Mouse (Mus musculus) hindbrain, embryonic 10.5 days (tissue): ENCODE data around the gene Pzp. TPM values are rescaled to one million over a fixed set of nuclear protein-coding genes. Genes with fewer than 3 reads are reported as not detected.

Experiments used
- DNase-seq: peaks from one replicate; pipeline ENCODE4 v3.0.0-alpha.2; 2017; ENCODE audit warnings: low spot score
- H3K27ac ChIP-seq: fragments of 300-500 bp; sonication (generic); 2 replicates; pipeline ENCODE4 v1.5.1; 2016; ENCODE audit warnings: mild to moderate bottlenecking, moderate library complexity
- H3K27me3 ChIP-seq: fragments of 300-500 bp; sonication (generic); 2 replicates; pipeline ENCODE4 v1.6.1; 2016; ENCODE audit warnings: mild to moderate bottlenecking; ENCODE audit not compliant: poor library complexity, insufficient read depth, severe bottlenecking
- H3K36me3 ChIP-seq: fragments of 300-500 bp; sonication (generic); 2 replicates; pipeline ENCODE4 v1.6.1; 2016; ENCODE audit warnings: mild to moderate bottlenecking, moderate library complexity
- H3K4me1 ChIP-seq: fragments of 300-500 bp; sonication (generic); replicated peaks from 2 replicates; pipeline ENCODE4 v1.6.1; 2016; ENCODE audit warnings: mild to moderate bottlenecking
- H3K4me3 ChIP-seq: fragments of 300-500 bp; sonication (generic); 2 replicates; pipeline ENCODE4 v1.5.1; 2016; ENCODE audit warnings: mild to moderate bottlenecking, moderate library complexity
- H3K9me3 ChIP-seq: fragments of 300-500 bp; sonication (generic); 2 replicates; pipeline ENCODE4 v1.6.1; 2016; ENCODE audit warnings: mild to moderate bottlenecking, moderate library complexity
- WGBS: fragments of 180-500 bp; shearing (Covaris S2); methylation state at CpG from one replicate; pipeline ENCODE4 v1.1.7; 2016; 5-methylcytosine and 5-hydroxymethylcytosine counted together
- polyA plus RNA-seq: library from polyadenylated mRNA; unstranded; fragments of >200 nt; fragmentation: Nextera tagmentation; extraction: Ambion mirVana; gene quantifications from 2 replicates; pipeline ENCODE4 v1.2.1, GENCODE M21; 2016

Gene Pzp
- polyA plus RNA-seq, 1 experiment from 2014 or later: not detected

DNA sequence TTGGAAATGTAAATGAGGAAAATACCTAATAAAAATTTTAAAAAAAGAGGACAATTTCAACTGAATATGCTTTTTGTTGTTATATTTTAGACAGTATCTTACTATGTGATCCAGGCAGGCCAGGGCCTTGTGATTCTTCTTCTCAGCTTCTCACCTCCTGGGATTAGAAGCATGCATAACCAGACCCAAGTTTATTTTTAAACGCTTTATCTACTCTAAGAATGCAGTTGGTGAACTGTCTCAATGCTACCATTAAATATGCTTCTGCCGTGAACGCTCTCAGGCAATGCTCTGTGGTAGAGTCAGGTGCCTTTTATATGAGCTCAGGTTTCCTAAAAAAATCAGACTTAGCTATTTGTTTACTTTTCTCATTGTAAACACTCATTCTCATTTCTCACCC, 3.2 kb downstream of the Pzp start:
- Histone ChIP-seq H3K4me3 (no peak overlapping the region), H3K9me3 (no peaks in the 10 kb centered on the region), H3K4me1 (no peaks in the 10 kb centered on the region), H3K27ac (no peak overlapping the region), H3K36me3 (no peaks in the 10 kb centered on the region), H3K27me3 (no peaks in the 10 kb centered on the region)
- 94% methylated on average over 3 of the region's 3 CpGs for WGBS
- no peak for DNase-seq

DNA sequence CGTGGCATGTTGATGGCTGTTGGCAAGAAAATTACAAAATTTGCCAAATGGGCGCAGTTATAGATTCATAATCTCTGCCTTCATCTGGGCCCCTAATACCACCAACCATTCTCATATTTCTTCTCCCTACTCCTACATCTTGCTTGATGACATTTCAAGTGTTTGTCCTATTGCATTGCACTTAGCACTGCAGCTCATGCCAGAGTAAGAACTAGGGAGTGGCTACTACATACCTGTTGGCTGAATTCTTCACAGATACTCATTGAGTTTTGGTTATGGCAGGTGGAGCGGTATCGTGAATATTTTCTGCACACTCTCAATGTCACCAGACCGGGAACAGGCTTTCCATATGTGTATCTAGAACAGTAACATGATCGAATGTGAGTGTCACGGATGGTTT, 7.4 kb downstream of the Pzp start:
- no peak for DNase-seq
- Histone ChIP-seq H3K4me3 (no peak overlapping the region), H3K9me3 (no peaks in the 10 kb centered on the region), H3K27me3 (no peaks in the 10 kb centered on the region), H3K4me1 (no peaks in the 10 kb centered on the region), H3K36me3 (no peaks in the 10 kb centered on the region), H3K27ac (no peak overlapping the region)
- WGBS: 91% methylated on average over 7 of the region's 7 CpGs

DNA sequence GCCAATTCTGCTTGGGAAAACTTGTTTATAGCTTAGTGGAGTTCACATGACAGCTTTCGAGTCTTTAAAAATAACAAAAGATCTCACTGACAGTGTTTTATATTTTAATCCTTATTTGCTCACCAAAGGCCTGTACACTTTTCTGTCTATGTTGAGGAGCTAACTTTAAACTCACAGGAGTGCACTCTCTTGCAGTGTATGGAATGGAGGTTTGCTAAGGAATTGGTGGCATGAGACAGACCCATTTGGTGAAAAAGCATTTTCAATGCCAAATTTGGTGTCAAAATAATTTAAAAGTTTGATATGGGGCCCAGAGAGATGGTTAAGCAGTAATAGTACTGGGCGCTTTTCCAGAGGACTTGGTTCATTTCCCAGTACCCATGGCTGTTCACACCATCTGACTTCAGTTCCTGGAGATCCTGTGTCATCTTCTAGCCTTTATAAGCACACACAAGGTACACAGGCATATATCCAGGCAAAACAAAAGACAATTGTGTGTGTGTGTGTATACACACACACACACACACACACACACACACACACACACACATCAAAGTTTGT, 20.8 kb downstream of the Pzp start:
- H3K36me3 ChIP-seq: no peaks in the 10 kb centered on the region
- 90% methylated on average over 2 of the region's 2 CpGs for WGBS

DNA sequence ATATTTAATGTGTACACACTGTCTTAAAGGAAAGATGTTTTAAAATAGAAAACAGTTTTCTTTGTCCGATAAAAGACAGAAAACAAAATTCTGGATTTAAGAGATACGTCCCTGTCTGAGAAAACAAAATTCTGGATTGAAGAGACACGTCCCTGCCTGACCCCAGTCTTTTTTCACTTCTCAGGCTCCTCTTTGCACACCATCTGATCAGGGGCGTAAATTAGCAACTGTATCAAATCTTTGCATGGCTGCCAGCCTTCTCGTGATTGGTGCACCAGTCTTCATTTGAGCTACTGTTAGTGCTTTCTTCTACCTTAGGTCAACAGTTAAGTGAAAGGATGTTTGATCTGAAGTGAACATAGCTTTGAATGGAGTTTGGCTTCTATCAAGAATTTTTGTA, 21.8 kb downstream of the Pzp start:
- H3K9me3 ChIP-seq: no peaks in the 10 kb centered on the region
- DNase-seq: no peak
- no peaks in the 10 kb centered on the region for H3K27me3 ChIP-seq
- H3K4me1 ChIP-seq: no peaks in the 10 kb centered on the region
- H3K36me3 ChIP-seq: no peaks in the 10 kb centered on the region
- H3K27ac ChIP-seq: no peak overlapping the region
- 83% methylated on average over 5 of the region's 5 CpGs for WGBS
- H3K4me3 ChIP-seq: no peak overlapping the region

More for the DNA sequence above, 20.8 kb downstream of the Pzp start:
- Histone ChIP-seq H3K27ac (no peak overlapping the region), H3K27me3 (no peaks in the 10 kb centered on the region), H3K9me3 (no peaks in the 10 kb centered on the region), H3K4me1 (no peaks in the 10 kb centered on the region), H3K4me3 (no peak overlapping the region)
- DNase-seq: no peak

DNA sequence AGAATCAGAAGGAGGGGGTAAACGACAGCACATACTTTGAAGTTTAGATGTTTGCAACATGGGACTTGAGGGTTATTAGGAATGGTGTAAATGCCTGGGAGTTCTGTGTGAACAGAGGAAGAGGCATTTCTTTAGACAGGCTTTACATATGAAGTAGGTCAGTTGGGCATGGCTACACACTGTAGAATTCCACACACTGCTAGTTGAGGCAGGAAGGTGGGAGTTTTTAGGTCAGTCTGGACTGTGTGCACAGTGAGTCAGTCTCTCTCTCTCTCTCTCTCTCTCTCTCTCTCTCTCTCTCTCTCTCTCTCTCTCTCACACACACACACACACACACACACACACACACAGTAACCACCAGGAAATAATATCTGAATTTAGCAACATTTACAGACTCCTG, 31.2 kb downstream of the Pzp start:
- Histone ChIP-seq H3K27ac (no peak overlapping the region), H3K9me3 (no peaks in the 10 kb centered on the region), H3K27me3 (no peaks in the 10 kb centered on the region), H3K4me3 (no peak overlapping the region), H3K36me3 (no peaks in the 10 kb centered on the region), H3K4me1 (no peaks in the 10 kb centered on the region)
- 71% methylated on average over 1 of the region's 1 CpGs for WGBS
- no peak for DNase-seq

DNA sequence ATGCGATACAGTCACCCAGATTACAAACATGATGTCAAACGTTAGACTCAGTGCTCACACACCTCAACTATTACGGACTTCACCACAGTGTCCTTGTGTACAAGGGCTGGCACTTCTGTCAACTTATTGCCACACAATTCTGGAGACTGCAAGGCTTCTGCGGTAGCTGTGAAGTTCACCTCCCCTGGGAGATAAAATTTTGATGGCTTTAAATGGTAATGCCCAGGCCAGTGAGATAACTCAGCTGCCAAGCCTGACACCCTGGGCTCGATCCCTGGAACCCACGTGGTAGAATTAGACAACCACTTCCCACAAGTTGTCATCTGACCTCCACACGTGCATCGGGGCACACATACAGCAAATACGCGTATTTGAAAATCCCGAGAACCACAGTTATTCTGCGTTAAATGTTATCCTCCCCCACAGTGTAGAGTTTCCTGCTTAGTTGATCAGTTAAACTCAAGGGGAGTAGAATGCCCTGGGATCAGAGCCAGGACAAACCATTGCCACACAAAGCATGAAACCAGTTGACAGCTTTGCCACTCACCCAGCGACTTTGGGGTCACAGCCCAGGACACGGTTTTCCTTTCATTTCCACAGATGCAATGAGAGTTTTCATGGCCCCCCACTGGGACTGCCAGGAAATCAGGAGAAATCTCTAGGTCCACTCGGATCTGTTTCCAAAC, 31.7 kb downstream of the Pzp start:
- WGBS: 78% methylated on average over 15 of the region's 15 CpGs
- Histone ChIP-seq H3K4me1 (no peaks in the 10 kb centered on the region), H3K4me3 (no peak overlapping the region), H3K9me3 (no peaks in the 10 kb centered on the region), H3K27ac (no peak overlapping the region), H3K27me3 (no peaks in the 10 kb centered on the region), H3K36me3 (no peaks in the 10 kb centered on the region)
- no peak for DNase-seq

DNA sequence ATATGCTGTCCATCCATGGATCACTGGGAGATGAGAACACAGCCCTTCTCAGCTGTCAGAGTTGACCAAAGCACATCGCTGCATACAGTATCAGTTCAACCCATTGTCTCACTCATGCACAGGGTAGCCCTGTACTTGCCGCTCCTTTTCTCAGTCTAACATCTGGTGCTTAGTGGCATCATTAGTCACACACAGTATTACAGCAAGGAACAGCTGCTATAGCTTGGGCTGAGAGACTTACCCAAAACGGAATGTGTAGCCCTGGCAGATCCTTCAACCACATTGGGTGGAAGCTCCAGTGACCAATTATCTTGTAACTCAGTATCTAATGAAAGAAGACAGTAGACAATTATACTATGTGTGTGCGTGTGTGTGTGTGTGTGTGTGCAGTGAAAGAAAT, 34.6 kb downstream of the Pzp start:
- H3K9me3 ChIP-seq: no peaks in the 10 kb centered on the region
- no peak overlapping the region for H3K4me3 ChIP-seq
- H3K4me1 ChIP-seq: no peaks in the 10 kb centered on the region
- WGBS: 86% methylated on average over 4 of the region's 4 CpGs
- no peaks in the 10 kb centered on the region for H3K36me3 ChIP-seq
- no peak for DNase-seq
- no peak overlapping the region for H3K27ac ChIP-seq
- no peaks in the 10 kb centered on the region for H3K27me3 ChIP-seq

DNA sequence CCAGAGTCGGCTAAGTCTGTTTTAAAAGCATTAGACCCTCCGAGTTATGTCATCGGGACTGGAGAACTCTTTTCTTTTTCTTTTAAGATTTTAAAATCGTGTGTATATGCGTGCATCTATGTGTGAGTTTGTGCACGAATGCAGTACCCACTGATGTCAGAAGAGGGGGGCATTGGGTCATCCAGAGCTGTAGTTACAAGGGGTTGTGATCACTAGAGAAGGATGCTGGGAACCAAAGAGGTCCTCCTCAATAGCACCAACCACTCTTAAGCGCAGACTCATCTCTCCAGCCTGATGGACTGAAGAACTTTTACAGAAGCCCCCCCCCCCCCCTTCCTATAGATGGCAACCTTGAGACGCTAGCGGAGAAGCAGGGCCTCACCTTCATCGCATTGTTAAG, 36.4 kb downstream of the Pzp start:
- WGBS: 95% methylated on average over 10 of the region's 10 CpGs
- no peak overlapping the region for H3K4me3 ChIP-seq
- H3K9me3 ChIP-seq: no peaks in the 10 kb centered on the region
- H3K27me3 ChIP-seq: no peaks in the 10 kb centered on the region
- no peaks in the 10 kb centered on the region for H3K36me3 ChIP-seq
- H3K27ac ChIP-seq: no peak overlapping the region
- no peaks in the 10 kb centered on the region for H3K4me1 ChIP-seq
- no peak for DNase-seq

DNA sequence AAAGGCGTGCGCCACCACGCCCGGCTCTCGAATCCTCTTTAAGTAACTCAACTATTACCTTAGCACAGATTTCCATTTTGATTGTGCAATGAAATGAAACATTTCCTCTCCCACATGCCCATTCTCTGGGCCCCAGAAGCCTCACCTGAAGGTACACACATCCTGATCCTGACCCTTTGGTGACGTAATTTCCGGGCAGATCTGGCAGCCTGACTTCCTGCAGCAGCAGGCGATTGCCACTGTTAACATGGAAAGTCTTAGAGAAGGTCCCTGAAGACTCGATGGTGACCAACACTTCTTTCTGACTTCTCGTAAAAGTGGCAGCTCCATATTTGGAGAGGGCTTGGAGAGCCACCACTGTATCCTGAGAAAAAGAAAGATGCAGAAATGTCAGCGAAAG, 38.8 kb downstream of the Pzp start:
- 94% methylated on average over 11 of the region's 11 CpGs for WGBS
- H3K27ac ChIP-seq: no peak overlapping the region
- no peaks in the 10 kb centered on the region for H3K4me1 ChIP-seq
- no peak for DNase-seq
- H3K36me3 ChIP-seq: no peaks in the 10 kb centered on the region
- no peaks in the 10 kb centered on the region for H3K27me3 ChIP-seq
- H3K9me3 ChIP-seq: no peaks in the 10 kb centered on the region
- H3K4me3 ChIP-seq: no peak overlapping the region

DNA sequence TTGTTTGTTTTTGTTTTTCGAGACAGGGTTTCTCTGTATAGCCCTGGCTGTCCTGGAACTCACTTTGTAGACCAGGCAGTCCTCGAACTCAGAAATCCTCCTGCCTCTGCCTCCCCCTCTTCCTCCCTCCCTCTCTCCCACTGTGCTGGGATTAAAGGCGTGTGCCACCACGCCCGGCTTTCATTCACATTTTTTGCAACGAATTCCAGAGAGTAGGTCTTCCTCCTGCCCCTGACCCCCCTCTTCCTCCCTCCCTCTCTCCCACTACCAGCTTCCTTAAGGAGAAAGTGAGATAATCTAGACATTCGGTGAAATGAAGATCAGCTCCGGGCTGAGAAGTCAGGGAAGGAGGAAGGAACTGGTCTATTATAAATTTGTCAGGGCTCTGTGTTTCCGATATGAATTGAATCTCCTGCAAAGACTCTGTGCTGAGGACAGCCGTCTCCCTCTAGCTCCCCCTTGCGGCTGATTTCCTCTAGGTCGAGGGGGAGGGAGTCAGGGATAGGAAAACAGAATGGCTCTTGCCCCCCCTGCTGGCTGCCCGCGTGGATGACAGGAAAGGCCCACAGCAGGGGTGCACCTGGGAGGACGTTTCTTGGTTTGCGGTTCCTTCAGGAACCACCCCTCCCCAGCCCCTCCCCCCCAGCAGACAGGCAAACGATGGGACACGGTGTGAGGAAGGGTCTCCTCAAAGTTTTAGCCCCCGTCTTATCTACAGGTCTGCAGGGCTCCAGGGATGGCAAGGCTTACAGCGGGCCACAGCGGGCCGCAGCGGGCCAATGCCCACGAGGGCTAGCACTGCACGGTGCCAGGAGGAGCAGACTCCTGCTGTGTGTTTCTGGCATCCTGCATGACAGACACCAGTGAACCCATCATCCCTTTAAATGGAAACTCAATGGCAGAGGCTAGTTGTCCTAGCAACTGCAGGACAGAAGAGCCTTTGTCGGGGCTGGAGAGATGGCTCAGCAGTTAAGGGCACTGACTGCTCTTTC, 46.8 kb downstream of the Pzp start:
- H3K27me3 ChIP-seq: no peaks in the 10 kb centered on the region
- H3K36me3 ChIP-seq: no peaks in the 10 kb centered on the region
- peaks cover 8% of the 10 kb centered on the region for H3K4me1 ChIP-seq
- peak overlapping the region; percentile 31 for H3K4me3 ChIP-seq
- 21% methylated on average over 26 of the region's 26 CpGs for WGBS
- no peak overlapping the region for H3K27ac ChIP-seq
- no peaks in the 10 kb centered on the region for H3K9me3 ChIP-seq
- peak; percentile 92 for DNase-seq

DNA sequence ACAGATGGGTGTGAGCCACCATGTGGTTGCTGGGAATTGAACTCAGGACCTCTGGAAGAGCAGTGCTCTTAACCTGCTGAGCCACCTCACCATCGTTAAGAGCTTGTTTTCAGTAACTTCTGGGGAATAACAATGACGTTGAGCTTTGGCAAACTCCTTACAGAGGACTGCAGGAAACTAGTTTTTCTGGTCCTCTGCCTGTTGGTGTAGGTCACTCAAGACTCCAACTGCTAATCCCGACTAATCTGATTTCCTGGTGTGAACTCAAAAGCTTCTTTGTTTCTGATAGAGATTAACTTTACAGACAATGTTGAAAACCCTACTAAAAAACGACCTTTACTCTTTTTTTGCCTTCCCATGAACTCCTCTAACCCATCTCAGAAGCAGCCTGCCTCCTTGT, 49.0 kb downstream of the Pzp start:
- H3K4me1 ChIP-seq: peaks cover 8% of the 10 kb centered on the region
- 24% methylated on average over 4 of the region's 4 CpGs for WGBS
- no peaks in the 10 kb centered on the region for H3K27me3 ChIP-seq
- H3K9me3 ChIP-seq: no peaks in the 10 kb centered on the region
- H3K27ac ChIP-seq: no peak overlapping the region
- no peaks in the 10 kb centered on the region for H3K36me3 ChIP-seq
- no peak for DNase-seq
- no peak overlapping the region for H3K4me3 ChIP-seq

DNA sequence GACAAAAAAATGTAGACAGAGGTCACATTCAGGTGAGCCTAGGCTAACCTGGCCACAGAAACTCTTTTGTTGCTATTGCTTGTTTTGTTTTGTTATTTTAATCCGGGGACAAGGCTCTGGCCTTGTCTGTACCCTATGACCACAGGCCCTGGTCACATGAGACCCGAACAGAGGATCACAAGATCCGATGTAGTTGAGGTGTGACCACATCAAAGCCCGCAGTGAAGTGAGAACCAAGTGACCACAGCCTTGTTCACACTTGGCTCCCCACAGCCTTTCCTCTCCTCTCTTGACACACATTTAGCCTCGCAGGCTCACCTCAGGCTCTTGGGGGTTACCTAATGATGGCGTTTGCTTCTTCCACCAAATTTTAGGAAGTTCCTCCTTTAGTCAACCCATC, 52.4 kb downstream of the Pzp start:
- Histone ChIP-seq H3K27me3 (no peaks in the 10 kb centered on the region), H3K36me3 (no peaks in the 10 kb centered on the region), H3K9me3 (no peaks in the 10 kb centered on the region), H3K27ac (no peak overlapping the region), H3K4me1 (no peaks in the 10 kb centered on the region), H3K4me3 (no peak overlapping the region)
- no peak for DNase-seq
- 91% methylated on average over 6 of the region's 6 CpGs for WGBS

DNA sequence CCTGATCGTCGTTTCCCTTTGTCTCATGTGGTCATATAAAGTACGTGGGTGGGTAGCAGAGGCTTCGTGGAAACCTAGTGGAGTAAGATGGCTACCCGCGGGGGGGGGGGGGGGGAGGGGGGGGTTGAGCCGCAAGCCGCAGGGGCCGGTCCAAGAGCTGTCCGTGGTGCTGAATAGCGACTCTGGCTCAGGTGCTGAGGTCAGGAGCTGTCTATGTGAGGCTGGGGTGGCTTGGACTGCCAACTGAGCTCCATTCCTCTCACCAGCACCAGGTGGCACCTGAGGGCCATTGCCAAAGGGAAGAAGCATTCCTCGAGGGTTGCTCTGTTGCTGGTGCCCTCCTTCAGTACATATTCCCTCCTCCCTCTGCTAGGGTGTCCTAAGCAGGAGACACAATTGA, 57.1 kb downstream of the Pzp start:
- Histone ChIP-seq H3K4me1 (peaks cover 9% of the 10 kb centered on the region), H3K27ac (no peak overlapping the region), H3K9me3 (no peaks in the 10 kb centered on the region), H3K27me3 (no peaks in the 10 kb centered on the region), H3K36me3 (no peaks in the 10 kb centered on the region), H3K4me3 (no peak overlapping the region)
- peak; percentile 45 for DNase-seq
- 11% methylated on average over 12 of the region's 12 CpGs for WGBS
